Comparison of ENCODE assay signal across 8 mouse cellular contexts in the genomic region with DNA sequence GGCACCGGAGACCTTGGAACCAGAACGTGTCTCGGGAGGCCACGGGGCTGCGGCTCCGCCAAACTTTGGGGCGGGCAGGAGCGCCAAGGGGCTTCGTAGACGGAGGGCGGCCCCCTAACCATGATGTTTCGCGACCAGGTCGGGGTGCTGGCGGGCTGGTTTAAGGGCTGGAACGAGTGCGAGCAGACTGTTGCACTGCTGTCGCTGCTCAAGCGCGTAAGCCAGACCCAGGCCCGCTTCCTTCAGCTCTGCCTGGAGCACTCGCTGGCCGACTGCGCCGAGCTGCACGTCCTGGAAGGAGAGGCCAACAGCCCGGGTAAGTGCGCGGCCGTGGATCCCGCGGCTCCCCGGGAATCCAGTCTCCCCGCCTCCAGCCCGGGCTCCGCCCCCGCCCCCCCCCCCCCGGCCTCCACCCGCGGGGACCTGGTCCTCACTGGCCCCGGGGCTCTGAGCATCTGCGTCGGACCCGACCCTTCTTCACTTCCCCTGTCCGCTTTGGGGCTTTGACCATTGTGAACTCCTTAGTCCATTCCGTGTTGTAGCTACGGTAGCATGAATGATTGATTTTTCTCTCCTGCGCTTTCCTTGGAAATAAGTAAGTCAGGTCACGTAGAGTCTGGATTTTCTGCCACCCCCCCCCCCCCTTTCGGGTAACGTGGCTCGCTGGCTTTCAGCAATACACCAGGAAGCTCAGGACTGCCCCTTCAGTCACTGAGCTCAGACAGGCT. TPM values are rescaled to one million over a fixed set of nuclear protein-coding genes. Genes with fewer than 3 reads are reported as not detected.
DNase-seq lines count a peak whose midpoint lies in the region; ATAC-seq and TF ChIP-seq lines count a peak whose summit lies in the region.

No protein-coding gene starts in this region.

- H3K27me3 ChIP-seq in hindbrain, embryonic 16.5 days (replicated peaks; ENCODE audit: control insufficient read depth, insufficient read depth, low read length), result no peaks in the 10 kb centered on the region; the same call in 1 of the 2 replicates

- H3K4me2 ChIP-seq in hindbrain, embryonic 16.5 days (ENCODE audit: low read length), result peak overlapping the region; percentile 84

- no peaks in the 10 kb centered on the region for H3K9me3 ChIP-seq in hindbrain, embryonic 16.5 days (ENCODE audit: control insufficient read depth, low read length)

- peak overlapping the region; percentile 70 for H3K27ac ChIP-seq in hindbrain, embryonic 16.5 days (ENCODE audit: low read depth, low read length)
- peak overlapping the region; percentile 45 for H3K27ac ChIP-seq in left cerebral cortex, adult 2 months
- H3K27ac ChIP-seq in macrophage, result no peak overlapping the region

- intact Hi-C loops in left cerebral cortex, adult 2 months (cut with DNase I), result loop anchor here (2.0 to 5.0 kb wide), 3 partner anchors 56 to 372 kb away; partner anchors contain the start of gene Gch1

- under 1% methylated on average over 32 of the region's 52 CpGs for WGBS in hindbrain, embryonic 16.5 days
- WGBS in macrophage (ENCODE audit: missing documents), result 2% methylated on average over 30 of the region's 52 CpGs

- H3K9ac ChIP-seq in hindbrain, embryonic 16.5 days (ENCODE audit: low read depth, low read length), result peak overlapping the region; percentile 70

- DNase-seq in adrenal gland, adult 18-20 months (ENCODE audit: low spot score in 2 of 2), result peak; percentile 59 to 66
- peak; percentile 52 to 62 for DNase-seq in cerebellum, postnatal 4 days (ENCODE audit: low spot score in 2 of 2)
- DNase-seq in gastrocnemius, adult 8-10 months (ENCODE audit: low spot score in 2 of 2), result peak; percentile 29 to 47
- DNase-seq in left cerebral cortex, adult 2 months (ENCODE audit: extremely low spot score in 1 of 2, low spot score in 2 of 2), result peak; percentile 48 to 50
- DNase-seq in right cerebral cortex, postnatal 4 days, result peak; percentile 64

- TF ChIP-seq CTCF in left cerebral cortex, adult 2 months (IDR thresholded peaks at IDR 0.05), result no peak

- peaks cover 10% of the 10 kb centered on the region for H3K4me1 ChIP-seq in hindbrain, embryonic 16.5 days (ENCODE audit: control insufficient read depth, insufficient read depth, low read depth, low read length)

- peak overlapping the region; percentile 68 for H3K4me3 ChIP-seq in hindbrain, embryonic 16.5 days (ENCODE audit: low read length)
- H3K4me3 ChIP-seq in left cerebral cortex, adult 2 months, result peak overlapping the region; percentile 75
- H3K4me3 ChIP-seq in macrophage (ENCODE audit: inconsistent target), result peak overlapping the region; percentile 42

- ATAC-seq in hindbrain, embryonic 16.5 days, result peak; percentile 68
- ATAC-seq in erythroid progenitor cell, adult 5-6 weeks (replicated peaks; ENCODE audit: low FRiP score, poor library complexity, severe bottlenecking), result no peak

- H3K79me2 ChIP-seq in macrophage (ENCODE audit: inconsistent target), result no peaks in the 10 kb centered on the region

- H3K36me3 ChIP-seq in hindbrain, embryonic 16.5 days (ENCODE audit: control insufficient read depth, insufficient read depth, low read length), result no peaks in the 10 kb centered on the region
- H3K36me3 ChIP-seq in macrophage (ENCODE audit: inconsistent target), result no peaks in the 10 kb centered on the region

RNA-seq across cellular contexts. Expression of gene Samd4, which starts 2.2 kb away (rescaled TPM):
- 10 to 100 TPM; 18.5 to 22.4 TPM for total RNA-seq in adrenal gland, adult 18-20 months (2021)
- 10 to 100 TPM; 47.4 to 69.0 (median 56.6) TPM for total RNA-seq in gastrocnemius, adult 8-10 months (2022)
- polyA plus RNA-seq in hindbrain, embryonic 16.5 days (2015; fragmentation: Nextera tagmentation; extraction: Ambion mirVana), result 4.7 and 5.3 TPM in 2 replicates
- 10 to 100 TPM; 26.8 to 32.1 TPM for total RNA-seq in left cerebral cortex, adult 2 months (2021)
- total RNA-seq in macrophage (2018; cell fraction: chromatin; rRNA removed), result 100 to 1,000 TPM in 3 of 26 experiments, 10 to 100 TPM in 12, 1 to 10 TPM in 11; 3.2 to 105 (median 11.8) TPM
- 10 to 100 TPM in 12 of 26 experiments, 1 to 10 TPM in 13, under 1 TPM in 1; 0.91 to 19.6 (median 5.0) TPM for total RNA-seq in macrophage (2018; cell fraction: cytosol; rRNA removed)
- 10 to 100 TPM in 13 of 26 experiments, 1 to 10 TPM in 13; 1.2 to 89.5 (median 12.6) TPM for total RNA-seq in macrophage (2018; cell fraction: nucleus; rRNA removed)
- polyA plus RNA-seq in macrophage (2018), result 1.8 to 13.6 TPM (median 8.6 TPM) in 3 replicates
- 2.9 and 3.8 TPM in 2 replicates for total RNA-seq in erythroid progenitor cell, adult 5-6 weeks (2015; ENCODE audit: low replicate concordance)
- total RNA-seq in erythroid progenitor cell, adult 5-6 weeks (2017; ENCODE audit: low replicate concordance), result 0.45 and 2.2 TPM in 2 replicates

RNA-seq across cellular contexts. Expression of gene Cgrrf1, which starts 52.9 kb away (rescaled TPM):
- 10 to 100 TPM; 48.2 to 50.9 TPM for total RNA-seq in adrenal gland, adult 18-20 months (2021)
- 10 to 100 TPM; 50.0 to 57.8 (median 53.9) TPM for total RNA-seq in gastrocnemius, adult 8-10 months (2022)
- polyA plus RNA-seq in hindbrain, embryonic 16.5 days (2015; fragmentation: Nextera tagmentation; extraction: Ambion mirVana), result 19.5 and 20.3 TPM in 2 replicates
- 10 to 100 TPM; 33.2 to 34.9 TPM for total RNA-seq in left cerebral cortex, adult 2 months (2021)
- total RNA-seq in macrophage (2018; cell fraction: chromatin; rRNA removed), result 10 to 100 TPM in 24 of 26 experiments, 1 to 10 TPM in 2; 7.5 to 61.0 (median 28.1) TPM
- 10 to 100 TPM; 17.5 to 31.3 (median 24.5) TPM for total RNA-seq in macrophage (2018; cell fraction: cytosol; rRNA removed)
- total RNA-seq in macrophage (2018; cell fraction: nucleus; rRNA removed), result 10 to 100 TPM; 14.7 to 74.1 (median 25.1) TPM
- polyA plus RNA-seq in macrophage (2018), result 21.6 to 33.5 TPM (median 29.1 TPM) in 3 replicates
- 47.4 and 49.4 TPM in 2 replicates for total RNA-seq in erythroid progenitor cell, adult 5-6 weeks (2015; ENCODE audit: low replicate concordance)
- 51.3 and 56.2 TPM in 2 replicates for total RNA-seq in erythroid progenitor cell, adult 5-6 weeks (2017; ENCODE audit: low replicate concordance)

Comparison
In these comparisons a context has a peak if more than half of its experiments do, and no peak if none do; other contexts are left out.
1. RNA of gene Samd4, which starts 2.2 kb away (total RNA-seq): 47.4 to 69.0 TPM in gastrocnemius, adult 8-10 months, 26.8 to 32.1 TPM in left cerebral cortex, adult 2 months and 18.5 to 22.4 TPM in adrenal gland, adult 18-20 months; 0.45 to 3.8 TPM in erythroid progenitor cell, adult 5-6 weeks; every median in the first group is over 4 times any median in the second.
2. Peak in every context shown above with its lines, with median percentiles within 50 percentile points of each other: DNase-seq and H3K4me3 ChIP-seq.